Mouse (Mus musculus): ENCODE measurements around the gene Cc2d1a. TPM values are rescaled to one million over a fixed set of nuclear protein-coding genes. Genes with fewer than 3 reads are reported as not detected.

Gene Cc2d1a
- polyA plus RNA-seq, 1 experiment from 2014 or later = 16.3 TPM

- H3K27me3 ChIP-seq (replicated peaks; ENCODE audit: insufficient read depth, low read length) = no peaks in the 10 kb centered on the region
- WGBS = 36% methylated on average over 4 of the region's 4 CpGs
- H3K9me3 ChIP-seq (ENCODE audit: low read length) = no peaks in the 10 kb centered on the region
- H3K36me3 ChIP-seq (ENCODE audit: insufficient read depth, low read length) = no peaks in the 10 kb centered on the region
- H3K9ac ChIP-seq (replicated peaks; ENCODE audit: low read depth) = no peak overlapping the region
- no peak overlapping the region for H3K4me3 ChIP-seq (ENCODE audit: low read depth, low read length)
- ATAC-seq (no peak), DNase-seq (ENCODE audit: low spot score) (no peak)
- no peak overlapping the region for H3K27ac ChIP-seq (ENCODE audit: low read length)
- H3K4me1 ChIP-seq (ENCODE audit: insufficient read depth, low read depth, low read length) = peaks cover 17% of the 10 kb centered on the region; the same call in 1 of the 2 replicates
- no peak overlapping the region for H3K4me2 ChIP-seq (replicated peaks; ENCODE audit: low read depth, low read length)
- TF ChIP-seq EP300 (IDR thresholded peaks at IDR 0.05) = no peak
- TF ChIP-seq CTCF (IDR thresholded peaks at IDR 0.05) = no peak
These were observed 32.2 kb upstream of the Cc2d1a start for GRCm38 (mm10) chr8:84179946-84180345.

GRCm38 (mm10) chr8:84178592-84178991 is 30.9 kb upstream of the Cc2d1a start:
- Histone ChIP-seq H3K4me1 (ENCODE audit: insufficient read depth, low read depth, low read length) (peaks cover 17% of the 10 kb centered on the region; the same call in 1 of the 2 replicates), H3K36me3 (ENCODE audit: insufficient read depth, low read length) (no peaks in the 10 kb centered on the region), H3K27me3 (replicated peaks; ENCODE audit: insufficient read depth, low read length) (no peaks in the 10 kb centered on the region)

GRCm38 (mm10) chr8:84177405-84177804 is 29.7 kb upstream of the Cc2d1a start:
- H3K4me3 ChIP-seq (ENCODE audit: low read depth, low read length) = no peak overlapping the region
- H3K9me3 ChIP-seq (ENCODE audit: low read length) = no peaks in the 10 kb centered on the region
- WGBS = 72% methylated on average over 3 of the region's 3 CpGs
- no peak overlapping the region for H3K9ac ChIP-seq (replicated peaks; ENCODE audit: low read depth)
- H3K27me3 ChIP-seq (replicated peaks; ENCODE audit: insufficient read depth, low read length) = no peaks in the 10 kb centered on the region
- ATAC-seq (peak; percentile 34), DNase-seq (ENCODE audit: low spot score) (no peak)
- H3K4me1 ChIP-seq (ENCODE audit: insufficient read depth, low read depth, low read length) = peaks cover 11% of the 10 kb centered on the region; the same call in 1 of the 2 replicates
- no peaks in the 10 kb centered on the region for H3K36me3 ChIP-seq (ENCODE audit: insufficient read depth, low read length)
- no peak overlapping the region for H3K4me2 ChIP-seq (replicated peaks; ENCODE audit: low read depth, low read length)
- no peak overlapping the region for H3K27ac ChIP-seq (ENCODE audit: low read length)
- TF ChIP-seq CTCF (IDR thresholded peaks at IDR 0.05) (no peak), EP300 (IDR thresholded peaks at IDR 0.05) (no peak)

More at GRCm38 (mm10) chr8:84178592-84178991, 30.9 kb upstream of the Cc2d1a start:
- H3K9ac ChIP-seq (replicated peaks; ENCODE audit: low read depth) = no peak overlapping the region
- WGBS = 87% methylated on average over 8 of the region's 8 CpGs
- ATAC-seq (no peak), DNase-seq (ENCODE audit: low spot score) (no peak)
- no peak overlapping the region for H3K4me2 ChIP-seq (replicated peaks; ENCODE audit: low read depth, low read length)
- no peaks in the 10 kb centered on the region for H3K9me3 ChIP-seq (ENCODE audit: low read length)
- H3K4me3 ChIP-seq (ENCODE audit: low read depth, low read length) = no peak overlapping the region
- no peak overlapping the region for H3K27ac ChIP-seq (ENCODE audit: low read length)
- TF ChIP-seq CTCF (IDR thresholded peaks at IDR 0.05) = no peak
- no peak for TF ChIP-seq EP300 (IDR thresholded peaks at IDR 0.05)

- H3K4me2 ChIP-seq (replicated peaks; ENCODE audit: low read depth, low read length) = no peak overlapping the region
- WGBS = 34% methylated on average over 3 of the region's 3 CpGs
These were observed 28.8 kb upstream of the Cc2d1a start for GRCm38 (mm10) chr8:84176560-84176959.

GRCm38 (mm10) chr8:84173861-84174260 is 26.1 kb upstream of the Cc2d1a start:
- Histone ChIP-seq H3K9ac (replicated peaks; ENCODE audit: low read depth) (no peak overlapping the region), H3K27me3 (replicated peaks; ENCODE audit: insufficient read depth, low read length) (no peaks in the 10 kb centered on the region), H3K4me2 (replicated peaks; ENCODE audit: low read depth, low read length) (no peak overlapping the region), H3K27ac (ENCODE audit: low read length) (no peak overlapping the region), H3K36me3 (ENCODE audit: insufficient read depth, low read length) (no peaks in the 10 kb centered on the region), H3K4me1 (ENCODE audit: insufficient read depth, low read depth, low read length) (no peaks in the 10 kb centered on the region), H3K9me3 (ENCODE audit: low read length) (no peaks in the 10 kb centered on the region), H3K4me3 (ENCODE audit: low read depth, low read length) (no peak overlapping the region)
- 76% methylated on average over 6 of the region's 6 CpGs for WGBS
- TF ChIP-seq CTCF (IDR thresholded peaks at IDR 0.05) (peak; percentile 62), EP300 (IDR thresholded peaks at IDR 0.05) (no peak)
- DNase-seq (ENCODE audit: low spot score) (no peak), ATAC-seq (0 out of 2 replicates have a peak, but pooled peaks have one; percentile 28)

More at GRCm38 (mm10) chr8:84176560-84176959, 28.8 kb upstream of the Cc2d1a start:
- ATAC-seq = no peak
- no peaks in the 10 kb centered on the region for H3K36me3 ChIP-seq (ENCODE audit: insufficient read depth, low read length)
- TF ChIP-seq CTCF (IDR thresholded peaks at IDR 0.05) (no peak), EP300 (IDR thresholded peaks at IDR 0.05) (no peak)
- H3K9me3 ChIP-seq (ENCODE audit: low read length) = no peaks in the 10 kb centered on the region
- no peak overlapping the region for H3K9ac ChIP-seq (replicated peaks; ENCODE audit: low read depth)
- DNase-seq (ENCODE audit: low spot score) = no peak
- H3K4me3 ChIP-seq (ENCODE audit: low read depth, low read length) = no peak overlapping the region
- peaks cover 11% of the 10 kb centered on the region; the same call in 1 of the 2 replicates for H3K4me1 ChIP-seq (ENCODE audit: insufficient read depth, low read depth, low read length)
- H3K27me3 ChIP-seq (replicated peaks; ENCODE audit: insufficient read depth, low read length) = no peaks in the 10 kb centered on the region
- no peak overlapping the region for H3K27ac ChIP-seq (ENCODE audit: low read length)

GRCm38 (mm10) chr8:84170096-84170495 is 22.4 kb upstream of the Cc2d1a start:
- WGBS = 77% methylated on average over 5 of the region's 5 CpGs
- H3K9ac ChIP-seq (replicated peaks; ENCODE audit: low read depth) = no peak overlapping the region
- no peak overlapping the region for H3K4me2 ChIP-seq (replicated peaks; ENCODE audit: low read depth, low read length)
- H3K27ac ChIP-seq (ENCODE audit: low read length) = no peak overlapping the region
- H3K9me3 ChIP-seq (ENCODE audit: low read length) = no peaks in the 10 kb centered on the region
- TF ChIP-seq CTCF (IDR thresholded peaks at IDR 0.05) (no peak), EP300 (IDR thresholded peaks at IDR 0.05) (no peak)
- ATAC-seq (no peak), DNase-seq (ENCODE audit: low spot score) (no peak)
- H3K27me3 ChIP-seq (replicated peaks; ENCODE audit: insufficient read depth, low read length) = no peaks in the 10 kb centered on the region
- no peaks in the 10 kb centered on the region for H3K4me1 ChIP-seq (ENCODE audit: insufficient read depth, low read depth, low read length)
- H3K4me3 ChIP-seq (ENCODE audit: low read depth, low read length) = no peak overlapping the region
- H3K36me3 ChIP-seq (ENCODE audit: insufficient read depth, low read length) = no peaks in the 10 kb centered on the region

GRCm38 (mm10) chr8:84167696-84168095 is 20.0 kb upstream of the Cc2d1a start:
- H3K4me2 ChIP-seq (replicated peaks; ENCODE audit: low read depth, low read length) = no peak overlapping the region
- no peaks in the 10 kb centered on the region for H3K9me3 ChIP-seq (ENCODE audit: low read length)
- H3K4me3 ChIP-seq (ENCODE audit: low read depth, low read length) = no peak overlapping the region
- TF ChIP-seq CTCF (IDR thresholded peaks at IDR 0.05) = no peak
- TF ChIP-seq EP300 (IDR thresholded peaks at IDR 0.05) = no peak
- H3K27me3 ChIP-seq (replicated peaks; ENCODE audit: insufficient read depth, low read length) = no peaks in the 10 kb centered on the region
- DNase-seq (ENCODE audit: low spot score) = no peak
- no peak overlapping the region for H3K9ac ChIP-seq (replicated peaks; ENCODE audit: low read depth)
- H3K4me1 ChIP-seq (ENCODE audit: insufficient read depth, low read depth, low read length) = no peaks in the 10 kb centered on the region
- no peaks in the 10 kb centered on the region for H3K36me3 ChIP-seq (ENCODE audit: insufficient read depth, low read length)
- 85% methylated on average over 2 of the region's 2 CpGs for WGBS
- no peak for ATAC-seq
- H3K27ac ChIP-seq (ENCODE audit: low read length) = no peak overlapping the region
